Mouse (Mus musculus): ENCODE measurements around the gene Mtss1l. TPM values are rescaled to one million over a fixed set of nuclear protein-coding genes. Genes with fewer than 3 reads are reported as not detected.

Mtss1l gene
- total and polyA plus RNA-seq, 3 experiments: 38.8 to 39.7 (median 39.6) TPM

GRCm38 (mm10) chr8:110677174-110677660 is 44.1 kb upstream of the Mtss1l start:
- no peak for DNase-seq
- H3K4me1 ChIP-seq (ENCODE audit: control insufficient read depth, insufficient read depth, low read length): peaks cover 17% of the 10 kb centered on the region
- no peaks in the 10 kb centered on the region for H3K36me3 ChIP-seq (ENCODE audit: control insufficient read depth, insufficient read depth, low read length)
- no peak overlapping the region for H3K9ac ChIP-seq (ENCODE audit: low read depth, low read length)
- WGBS: 85% methylated on average over 5 of the region's 5 CpGs
- H3K4me3 ChIP-seq: no peak overlapping the region
- no peaks in the 10 kb centered on the region for H3K79me2 ChIP-seq (replicated peaks; ENCODE audit: control insufficient read depth, insufficient read depth, low read length)
- peak overlapping the region; percentile 86 for H3K27ac ChIP-seq
- no peaks in the 10 kb centered on the region for H3K27me3 ChIP-seq (ENCODE audit: control insufficient read depth, insufficient read depth, low read length)
- intact Hi-C loops (cut with DNase I): no loop called here
- no peak for TF ChIP-seq POLR2A (IDR thresholded peaks at IDR 0.05; ENCODE audit: insufficient read depth, low read depth, low read length)
- TF ChIP-seq EP300 (IDR thresholded peaks at IDR 0.05; ENCODE audit: insufficient read depth, low read depth, low read length): no peak
- TF ChIP-seq CTCF (IDR thresholded peaks at IDR 0.05): no peak

- H3K27me3 ChIP-seq (ENCODE audit: control insufficient read depth, insufficient read depth, low read length): no peaks in the 10 kb centered on the region
- H3K4me1 ChIP-seq (ENCODE audit: control insufficient read depth, insufficient read depth, low read length): peaks cover 8% of the 10 kb centered on the region
- no peak for TF ChIP-seq CTCF (IDR thresholded peaks at IDR 0.05)
- TF ChIP-seq POLR2A (IDR thresholded peaks at IDR 0.05; ENCODE audit: insufficient read depth, low read depth, low read length): no peak
- no peak for TF ChIP-seq EP300 (IDR thresholded peaks at IDR 0.05; ENCODE audit: insufficient read depth, low read depth, low read length)
- no peak overlapping the region for H3K4me3 ChIP-seq
- no peak overlapping the region for H3K27ac ChIP-seq
- 41% methylated on average over 3 of the region's 3 CpGs for WGBS
- intact Hi-C loops (cut with DNase I): no loop called here
- no peak overlapping the region for H3K9ac ChIP-seq (ENCODE audit: low read depth, low read length)
- no peaks in the 10 kb centered on the region for H3K36me3 ChIP-seq (ENCODE audit: control insufficient read depth, insufficient read depth, low read length)
- no peaks in the 10 kb centered on the region for H3K79me2 ChIP-seq (replicated peaks; ENCODE audit: control insufficient read depth, insufficient read depth, low read length)
- DNase-seq: no peak
These were observed 42.3 kb upstream of the Mtss1l start for GRCm38 (mm10) chr8:110678989-110679388.

- peak; percentile 84 to 88 for DNase-seq
- Histone ChIP-seq H3K36me3 (ENCODE audit: control insufficient read depth, insufficient read depth, low read length) (no peaks in the 10 kb centered on the region; the same call in none of the 2 replicates), H3K9ac (ENCODE audit: low read depth, low read length) (no peak overlapping the region), H3K27ac (peak overlapping the region; percentile 49), H3K79me2 (replicated peaks; ENCODE audit: control insufficient read depth, insufficient read depth, low read length) (no peaks in the 10 kb centered on the region), H3K4me3 (no peak overlapping the region), H3K4me1 (ENCODE audit: control insufficient read depth, insufficient read depth, low read length) (peaks cover 16% of the 10 kb centered on the region), H3K27me3 (ENCODE audit: control insufficient read depth, insufficient read depth, low read length) (no peaks in the 10 kb centered on the region)
- TF ChIP-seq CTCF (IDR thresholded peaks at IDR 0.05) (no peak), POLR2A (IDR thresholded peaks at IDR 0.05; ENCODE audit: insufficient read depth, low read depth, low read length) (0 out of 2 replicates have a peak, but pooled peaks have one; percentile 27), EP300 (IDR thresholded peaks at IDR 0.05; ENCODE audit: insufficient read depth, low read depth, low read length) (peak; percentile 72; the same call in 1 of the 2 replicates)
- intact Hi-C loops (cut with DNase I): no loop called here
- 20% methylated on average over 5 of the region's 5 CpGs for WGBS
These were observed 33.5 kb upstream of the Mtss1l start for GRCm38 (mm10) chr8:110687726-110688125.

GRCm38 (mm10) chr8:110689961-110690360 is 31.3 kb upstream of the Mtss1l start:
- no peak overlapping the region for H3K9ac ChIP-seq (ENCODE audit: low read depth, low read length)
- H3K79me2 ChIP-seq (replicated peaks; ENCODE audit: control insufficient read depth, insufficient read depth, low read length): no peaks in the 10 kb centered on the region
- H3K36me3 ChIP-seq (ENCODE audit: control insufficient read depth, insufficient read depth, low read length): no peaks in the 10 kb centered on the region; the same call in none of the 2 replicates
- WGBS: 51% methylated on average over 9 of the region's 9 CpGs
- DNase-seq: no peak
- TF ChIP-seq EP300 (IDR thresholded peaks at IDR 0.05; ENCODE audit: insufficient read depth, low read depth, low read length) (no peak), POLR2A (IDR thresholded peaks at IDR 0.05; ENCODE audit: insufficient read depth, low read depth, low read length) (no peak), CTCF (IDR thresholded peaks at IDR 0.05) (no peak)
- no peaks in the 10 kb centered on the region for H3K27me3 ChIP-seq (ENCODE audit: control insufficient read depth, insufficient read depth, low read length)
- no peak overlapping the region for H3K27ac ChIP-seq
- intact Hi-C loops (cut with DNase I): no loop called here
- H3K4me3 ChIP-seq: no peak overlapping the region
- H3K4me1 ChIP-seq (ENCODE audit: control insufficient read depth, insufficient read depth, low read length): peaks cover 16% of the 10 kb centered on the region

- H3K4me1 ChIP-seq (ENCODE audit: control insufficient read depth, insufficient read depth, low read length): peaks cover 4% of the 10 kb centered on the region
- H3K4me3 ChIP-seq: no peak overlapping the region
- H3K27ac ChIP-seq: no peak overlapping the region
- TF ChIP-seq EP300 (IDR thresholded peaks at IDR 0.05; ENCODE audit: insufficient read depth, low read depth, low read length): no peak
- no peak for TF ChIP-seq POLR2A (IDR thresholded peaks at IDR 0.05; ENCODE audit: insufficient read depth, low read depth, low read length)
- TF ChIP-seq CTCF (IDR thresholded peaks at IDR 0.05): no peak
- intact Hi-C loops (cut with DNase I): no loop called here
- no peaks in the 10 kb centered on the region for H3K36me3 ChIP-seq (ENCODE audit: control insufficient read depth, insufficient read depth, low read length)
- WGBS: 81% methylated on average over 5 of the region's 5 CpGs
- no peaks in the 10 kb centered on the region for H3K27me3 ChIP-seq (ENCODE audit: control insufficient read depth, insufficient read depth, low read length)
- DNase-seq: no peak
- H3K79me2 ChIP-seq (replicated peaks; ENCODE audit: control insufficient read depth, insufficient read depth, low read length): no peaks in the 10 kb centered on the region
- no peak overlapping the region for H3K9ac ChIP-seq (ENCODE audit: low read depth, low read length)
These were observed 27.1 kb upstream of the Mtss1l start for GRCm38 (mm10) chr8:110694226-110694625.

- Histone ChIP-seq H3K36me3 (ENCODE audit: control insufficient read depth, insufficient read depth, low read length) (no peaks in the 10 kb centered on the region), H3K79me2 (replicated peaks; ENCODE audit: control insufficient read depth, insufficient read depth, low read length) (no peaks in the 10 kb centered on the region), H3K27me3 (ENCODE audit: control insufficient read depth, insufficient read depth, low read length) (no peaks in the 10 kb centered on the region), H3K9ac (ENCODE audit: low read depth, low read length) (no peak overlapping the region), H3K27ac (no peak overlapping the region), H3K4me3 (no peak overlapping the region), H3K4me1 (ENCODE audit: control insufficient read depth, insufficient read depth, low read length) (peaks cover 1% of the 10 kb centered on the region)
- intact Hi-C loops (cut with DNase I): no loop called here
- no peak for TF ChIP-seq EP300 (IDR thresholded peaks at IDR 0.05; ENCODE audit: insufficient read depth, low read depth, low read length)
- TF ChIP-seq POLR2A (IDR thresholded peaks at IDR 0.05; ENCODE audit: insufficient read depth, low read depth, low read length): no peak
- TF ChIP-seq CTCF (IDR thresholded peaks at IDR 0.05): no peak
- DNase-seq: no peak
- 63% methylated on average over 4 of the region's 4 CpGs for WGBS
These were observed 26.4 kb upstream of the Mtss1l start for GRCm38 (mm10) chr8:110694826-110695225.

Measured in heart, adult 2 months (tissue).